Mouse (Mus musculus): ENCODE results near the gene 6030468B19Rik.

Gene 6030468B19Rik

GRCm38 (mm10) chr11:117797511-117798159, at the start of gene 6030468B19Rik:
Gene 6030468B19Rik, plus strand, starts transcription at chr11:117797660.
- no peak for DNase-seq

DNA sequence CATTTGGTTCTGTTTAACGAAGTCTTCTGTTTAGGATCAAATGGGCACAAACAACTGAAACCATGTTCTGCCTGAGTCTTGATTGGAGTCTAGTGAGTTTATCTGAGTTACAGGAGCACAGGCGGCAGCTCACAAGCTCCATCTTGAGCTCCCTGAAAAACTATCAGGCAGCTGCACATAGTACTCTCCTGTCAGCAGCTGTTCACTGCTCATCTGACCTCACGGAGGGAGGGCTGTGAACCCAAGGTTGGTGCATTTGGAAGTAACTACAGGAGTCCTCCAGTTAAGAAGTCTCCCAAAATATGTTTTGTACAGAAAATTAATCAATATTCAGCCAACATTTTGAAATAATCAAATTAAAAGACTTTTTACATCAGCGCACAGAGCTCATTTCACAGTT, 48.8 kb upstream of the 6030468B19Rik start:
- DNase-seq: no peak

DNA sequence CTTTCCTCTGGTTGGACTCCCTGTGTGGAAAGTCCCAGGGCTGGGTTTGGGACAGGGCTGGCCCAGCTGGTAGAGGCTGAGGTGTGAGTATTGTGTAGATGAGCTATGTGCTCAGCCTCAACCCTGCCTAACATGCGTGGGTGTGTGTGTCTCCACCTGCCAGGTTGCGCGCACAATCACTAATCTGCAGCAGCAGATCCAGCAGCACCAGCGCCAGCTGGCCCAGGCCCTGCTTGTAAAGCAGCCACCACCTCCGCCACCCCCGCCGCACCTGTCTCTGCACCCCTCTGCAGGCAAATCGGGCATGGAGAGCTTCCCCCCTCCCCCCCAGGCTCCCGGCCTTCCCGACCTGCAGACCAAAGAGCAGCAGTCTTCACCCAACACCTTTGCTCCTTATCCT, 48.0 kb upstream of the 6030468B19Rik start:
- no peak for DNase-seq

- no peak for DNase-seq
These were observed 45.9 kb upstream of the 6030468B19Rik start for GRCm38 (mm10) chr11:117751544-117751943.

- no peak for DNase-seq
These were observed 41.6 kb upstream of the 6030468B19Rik start for GRCm38 (mm10) chr11:117755891-117756290.

GRCm38 (mm10) chr11:117759267-117759666, 38.2 kb upstream of the 6030468B19Rik start:
- no peak for DNase-seq

GRCm38 (mm10) chr11:117760374-117761119, 36.9 kb upstream of the 6030468B19Rik start:
- no peak for DNase-seq

- no peak for DNase-seq
These were observed 35.7 kb upstream of the 6030468B19Rik start for GRCm38 (mm10) chr11:117761801-117762200.

DNA sequence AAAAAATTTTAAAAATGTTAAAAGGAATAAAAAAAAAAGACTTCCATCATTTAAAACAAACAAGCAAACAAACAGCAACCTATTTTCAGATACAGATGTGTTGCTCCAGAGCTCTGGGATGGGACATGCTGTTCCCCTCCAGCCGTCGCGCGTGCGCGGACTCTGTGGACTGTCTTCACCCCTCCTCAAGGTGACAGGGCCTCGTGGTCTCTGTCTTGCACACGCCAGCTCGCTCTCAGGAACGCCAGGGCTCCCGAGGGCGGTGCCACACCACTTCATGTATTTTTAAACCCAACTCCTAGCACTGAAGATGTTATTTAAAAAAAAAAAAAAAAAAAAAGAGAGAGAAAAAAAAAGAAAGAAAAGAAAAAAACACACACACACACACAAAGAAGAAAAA, 35.2 kb upstream of the 6030468B19Rik start:
- no peak for DNase-seq

- no peak for DNase-seq
These were observed 33.1 kb upstream of the 6030468B19Rik start for GRCm38 (mm10) chr11:117764319-117764718.

DNA sequence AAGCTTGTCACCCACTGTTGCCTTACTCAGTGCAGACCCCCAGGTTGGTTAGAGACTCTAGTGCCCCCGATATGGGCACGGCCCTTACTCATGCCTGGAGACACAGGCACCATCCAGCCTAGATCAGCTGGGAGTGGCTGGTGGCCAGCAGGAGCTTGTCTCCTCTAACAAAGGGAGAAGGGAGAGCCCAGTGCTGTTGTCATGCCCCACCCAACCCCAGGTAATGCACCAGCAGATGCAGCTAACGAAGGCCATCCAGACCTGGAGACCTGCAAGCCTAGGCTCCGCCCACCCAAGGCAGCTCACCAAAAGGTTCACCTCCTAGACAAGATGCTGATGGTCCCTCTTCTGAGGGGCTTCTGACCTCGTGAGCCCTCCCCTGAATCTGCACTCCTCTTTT, 32.1 kb upstream of the 6030468B19Rik start:
- DNase-seq: no peak

GRCm38 (mm10) chr11:117766275-117766674, 31.2 kb upstream of the 6030468B19Rik start:
- DNase-seq: no peak

GRCm38 (mm10) chr11:117768725-117769682, 28.5 kb upstream of the 6030468B19Rik start:
- DNase-seq: no peak

DNA sequence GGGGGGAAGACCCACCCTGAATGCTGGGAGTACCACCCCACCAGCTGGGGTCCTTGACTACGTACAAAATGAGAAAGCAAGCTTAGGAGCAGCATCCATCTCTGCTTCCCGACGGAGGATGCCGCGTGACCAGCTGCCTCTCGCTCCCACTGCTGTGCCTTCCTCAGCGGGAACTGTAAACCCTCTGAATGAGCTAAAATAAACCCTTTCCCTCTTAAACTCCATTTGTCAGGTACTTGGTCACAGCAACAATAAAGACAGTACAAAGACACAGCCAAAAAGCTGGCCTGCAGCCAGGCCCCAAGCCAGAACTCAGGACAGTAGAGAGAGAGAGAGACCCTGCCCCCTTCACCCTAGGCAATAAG, 27.8 kb upstream of the 6030468B19Rik start:
- no peak for DNase-seq

DNA sequence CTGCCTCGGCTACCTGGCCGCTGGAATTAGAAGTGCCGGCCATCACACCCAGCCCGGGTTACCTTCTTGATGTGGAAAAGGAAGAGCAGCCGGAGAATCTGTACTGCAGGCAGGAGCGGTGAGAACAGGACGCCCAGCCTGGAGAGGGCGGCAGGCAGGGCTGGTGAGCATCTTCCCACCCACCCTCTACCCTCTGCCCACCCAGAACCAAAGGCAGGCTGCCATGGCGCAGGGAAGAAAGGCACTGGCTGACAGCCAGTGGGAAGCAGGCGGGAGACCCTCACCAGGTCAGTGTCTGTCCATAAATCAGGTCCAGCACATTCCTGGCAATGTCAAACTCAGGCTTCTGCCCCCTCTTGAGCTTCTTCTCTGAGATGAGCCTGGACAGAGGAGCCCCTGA, 27.1 kb upstream of the 6030468B19Rik start:
- DNase-seq: no peak

GRCm38 (mm10) chr11:117772352-117772751, 25.1 kb upstream of the 6030468B19Rik start:
- no peak for DNase-seq

DNA sequence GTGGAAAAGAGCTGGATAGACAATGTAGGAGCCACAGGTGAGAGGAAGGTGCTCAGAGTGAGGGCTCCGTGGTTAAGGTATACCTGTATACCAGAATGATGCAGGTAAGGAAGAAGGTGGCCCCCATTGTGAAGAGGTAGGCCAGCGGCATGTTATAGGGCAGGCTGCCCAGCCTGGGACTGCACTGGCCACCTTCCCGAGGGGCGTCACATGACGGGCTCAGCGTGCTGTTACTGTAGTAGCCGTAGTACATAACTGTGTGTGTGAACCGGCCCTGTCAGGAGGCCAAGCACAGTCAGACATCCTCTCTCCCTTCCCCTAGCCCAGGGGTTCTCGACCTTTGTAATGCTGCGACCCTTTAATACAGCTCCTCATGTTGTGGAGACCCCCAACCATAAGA, 22.5 kb upstream of the 6030468B19Rik start:
- DNase-seq: no peak

GRCm38 (mm10) chr11:117775540-117775939, 21.9 kb upstream of the 6030468B19Rik start:
- no peak for DNase-seq

DNA sequence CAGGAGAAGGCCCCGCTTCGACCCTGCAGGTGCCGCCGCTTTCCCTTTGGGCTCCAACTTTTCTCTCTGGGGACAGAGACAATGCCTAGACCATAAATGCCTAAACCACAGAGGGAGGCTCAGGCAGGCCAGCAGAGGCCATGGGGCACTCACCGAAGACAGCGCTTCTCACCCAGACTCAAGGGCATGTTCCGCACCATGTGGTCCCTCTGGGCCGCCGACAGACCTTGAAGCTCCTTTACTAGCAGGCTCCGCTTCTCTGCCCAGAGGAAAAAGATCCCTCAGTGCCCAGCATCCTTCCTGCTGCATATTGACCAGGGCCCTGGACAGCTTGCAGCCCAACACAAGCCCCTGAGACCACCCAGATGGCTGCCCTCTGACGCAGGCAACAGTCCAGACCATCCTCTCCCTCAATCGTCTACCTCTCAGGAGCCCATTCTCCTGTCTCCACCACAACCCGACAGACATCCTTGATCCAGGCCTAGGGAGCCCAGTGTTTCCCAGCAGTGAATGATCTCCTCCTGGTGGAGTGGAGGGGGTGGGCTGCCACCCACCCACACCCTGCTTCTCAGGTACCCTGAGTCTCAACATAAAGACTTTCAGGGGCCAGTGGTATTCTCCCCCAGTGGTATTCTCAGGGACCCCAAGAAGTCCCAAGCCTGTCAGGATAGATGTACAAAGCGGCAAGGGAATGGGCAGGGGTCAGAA, 21.2 kb upstream of the 6030468B19Rik start:
- no peak for DNase-seq

GRCm38 (mm10) chr11:117777111-117777510, 20.3 kb upstream of the 6030468B19Rik start:
- DNase-seq: no peak

DNA sequence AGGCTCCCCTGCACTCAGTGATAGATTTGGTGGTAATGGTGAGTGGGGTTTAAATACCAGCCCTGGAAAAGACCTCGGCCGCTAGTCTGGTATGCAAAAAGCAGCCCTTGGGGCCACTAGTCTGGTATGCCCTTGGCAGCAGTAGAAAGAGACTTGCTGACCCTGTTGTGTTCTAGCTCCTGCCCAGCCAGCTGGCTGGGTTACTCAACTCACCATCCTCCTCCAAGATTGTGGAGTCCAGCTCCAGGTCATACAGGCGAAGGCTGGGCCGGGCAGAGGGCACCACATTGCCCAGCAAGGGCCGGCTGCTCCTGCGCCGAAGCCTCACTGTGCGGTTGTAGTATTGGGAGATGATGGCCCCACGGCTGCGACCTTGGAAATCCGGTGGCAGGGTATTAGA, 19.4 kb upstream of the 6030468B19Rik start:
- no peak for DNase-seq

DNA sequence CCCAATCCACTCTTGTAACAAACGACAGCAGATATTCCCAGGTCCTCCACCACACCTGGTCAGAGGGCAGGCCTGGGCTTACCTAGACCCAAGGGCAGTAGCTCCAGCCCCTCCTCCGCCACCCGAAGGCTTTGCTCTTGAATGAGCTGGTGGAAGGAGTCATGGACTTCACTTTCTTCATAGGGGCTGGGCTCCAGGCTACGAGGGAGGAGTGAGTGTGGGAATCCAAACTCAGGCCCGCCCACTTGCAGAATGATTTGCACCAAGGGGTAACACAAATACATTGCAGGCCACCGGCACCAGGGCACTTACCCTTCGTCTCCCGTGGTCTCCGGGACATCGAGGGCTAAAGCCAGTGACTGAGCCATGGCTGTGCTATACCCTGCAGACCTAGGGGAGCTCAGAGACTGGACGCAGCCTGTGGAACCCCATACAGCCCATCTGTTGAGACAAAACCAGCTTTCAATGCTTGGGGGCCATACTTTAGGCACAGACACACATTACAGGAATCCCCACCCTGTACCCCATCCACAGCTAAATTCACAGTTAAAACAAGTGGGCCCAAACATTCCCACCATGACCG, 18.5 kb upstream of the 6030468B19Rik start:
- peak; percentile 80 for DNase-seq

All from lung, postnatal 10 days (tissue).